Mouse (Mus musculus) ES-E14 (cell line): ENCODE measurements around the gene Gabrb2. TPM values are rescaled to one million over a fixed set of nuclear protein-coding genes. Genes with fewer than 3 reads are reported as not detected.

Source experiments
- DNase-seq: peaks from one replicate; pipeline ENCODE4 v3.0.0-alpha.2; 2013; ENCODE audit warnings: low read depth, low spot score
- H3K27ac ChIP-seq: 2 replicates; pipeline ENCODE4 v1.5.1; 2012; ENCODE audit warnings: low read depth, mild to moderate bottlenecking, low read length, moderate library complexity, mixed read lengths; ENCODE audit not compliant: poor library complexity, insufficient read depth, severe bottlenecking
- H3K36me3 ChIP-seq: 2 replicates; pipeline ENCODE4 v1.6.1; 2012; ENCODE audit warnings: mild to moderate bottlenecking, low read length, moderate library complexity, mixed read lengths; ENCODE audit not compliant: control insufficient read depth, poor library complexity, insufficient read depth, severe bottlenecking
- H3K4me1 ChIP-seq, 2 experiments: fragments of 150-350 bp in 1 of 2; sonication (generic) in 1 of 2; 2 replicates each; pipeline ENCODE4 v1.6.1; 2012; ENCODE audit warnings: low read length in 2 of 2, mild to moderate bottlenecking in 1 of 2, mixed read lengths in 1 of 2; ENCODE audit not compliant: control insufficient read depth in 2 of 2, insufficient read depth in 2 of 2, poor library complexity in 1 of 2
- H3K4me3 ChIP-seq, 2 experiments: fragments of 150-350 bp in 1 of 2; sonication (generic) in 1 of 2; 2 replicates each; pipeline ENCODE4 v1.5.1; 2012; ENCODE audit warnings: low read length in 2 of 2, low read depth in 1 of 2, mild to moderate bottlenecking in 1 of 2, mixed read lengths in 1 of 2; ENCODE audit not compliant: insufficient read depth in 1 of 2, poor library complexity in 1 of 2, severe bottlenecking in 1 of 2
- H3K9ac ChIP-seq: 2 replicates; pipeline ENCODE4 v1.6.1; 2012; ENCODE audit warnings: low read depth, mild to moderate bottlenecking, low read length, mixed read lengths; ENCODE audit not compliant: poor library complexity, insufficient read depth, severe bottlenecking
- H3K9me3 ChIP-seq: fragments of 150-350 bp; sonication (generic); 2 replicates; pipeline ENCODE4 v1.6.1; 2012; ENCODE audit warnings: low read depth, mild to moderate bottlenecking, low read length; ENCODE audit not compliant: control insufficient read depth, insufficient read depth
- CHD2 ChIP-seq: IDR thresholded peaks from 2 replicates; pipeline ENCODE4 v1.6.1; 2014; ENCODE audit warnings: mild to moderate bottlenecking, low read depth, low read length, inconsistent platforms
- HCFC1 ChIP-seq: IDR thresholded peaks from 2 replicates; pipeline ENCODE4 v1.6.1; 2012; ENCODE audit warnings: low read length, inconsistent platforms, borderline replicate concordance; ENCODE audit not compliant: insufficient read depth
- MAFK ChIP-seq: IDR thresholded peaks from 2 replicates; pipeline ENCODE4 v1.6.1; 2014; ENCODE audit warnings: mild to moderate bottlenecking, low read depth, low read length, inconsistent platforms; ENCODE audit not compliant: insufficient read depth
- ZC3H11A ChIP-seq: IDR thresholded peaks from 2 replicates; pipeline ENCODE4 v1.6.1; 2012; ENCODE audit warnings: low read depth, mild to moderate bottlenecking, inconsistent platforms, low read length, borderline replicate concordance
- ZNF384 ChIP-seq: IDR thresholded peaks from 2 replicates; pipeline ENCODE4 v1.6.1; 2012; ENCODE audit warnings: low read depth, low read length, inconsistent platforms
- in situ Hi-C, 2 experiments: fragments of 600-800 bp; cut with MboI; formaldehyde crosslinking; loops; one replicate each; pipeline ENCODE4 v1.15.1; 2025; ENCODE audit warnings: low sequenced_read_pairs in 2 of 2, inconsistent platforms in 1 of 2; ENCODE audit not compliant: unreplicated experiment in 2 of 2
- total RNA-seq: library from RNA; depleted of rRNA; stranded (reverse); fragments of 300-350 nt; gene quantifications from 2 replicates; pipeline ENCODE4 v1.2.3, GENCODE M21; 2012

Gabrb2 gene
- total RNA-seq, 1 experiment: 0.13 TPM

DNA sequence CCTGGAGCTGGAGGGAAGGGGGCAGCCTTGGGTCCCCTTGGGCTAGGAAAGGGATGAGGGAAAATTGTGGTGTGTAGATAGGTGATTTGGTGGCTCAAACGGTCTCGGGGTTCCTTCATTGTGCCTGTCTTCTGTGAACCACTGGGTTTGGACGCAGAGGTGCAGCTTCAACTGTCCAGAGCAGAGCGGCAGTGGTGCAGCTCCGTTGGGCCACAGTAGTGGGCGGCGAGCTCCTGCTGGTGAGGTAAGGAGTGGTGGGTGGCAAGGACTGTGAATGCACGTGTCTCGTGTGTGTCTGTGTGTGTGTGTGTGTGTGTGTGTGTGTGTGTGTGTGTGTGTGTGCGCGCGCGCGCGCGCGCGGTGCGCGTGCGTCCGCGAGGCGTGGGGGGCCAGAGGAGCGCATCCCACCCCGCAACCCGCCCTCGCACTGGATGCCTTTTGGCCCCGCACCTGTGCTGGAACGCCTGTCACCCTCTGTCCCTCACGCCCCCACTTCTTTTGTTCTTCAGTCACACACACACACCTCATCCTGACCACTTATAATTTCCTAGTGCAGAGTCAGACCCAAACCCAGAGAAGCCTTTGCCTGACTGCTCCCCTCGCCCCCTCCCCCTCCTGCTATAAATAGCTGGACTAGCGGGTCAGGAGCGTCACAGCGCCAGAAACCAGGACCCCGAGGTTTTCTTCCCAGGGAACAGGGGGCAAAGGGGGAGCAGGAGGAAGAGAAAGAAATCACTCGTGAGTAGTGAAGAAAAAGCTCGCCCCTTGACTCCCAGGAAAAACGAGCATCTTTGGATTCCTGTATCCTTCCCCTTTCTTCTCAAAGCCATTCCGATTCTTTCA, 455 bp downstream of the Gabrb2 start:
- DNase-seq: no peak
- H3K4me1 ChIP-seq: no peaks in the 10 kb centered on the region; a peak in 1 of 4 replicates
- no peaks in the 10 kb centered on the region for H3K9me3 ChIP-seq
- H3K9ac ChIP-seq: no peak overlapping the region
- H3K36me3 ChIP-seq: no peaks in the 10 kb centered on the region
- TF ChIP-seq ZC3H11A (no peak), CHD2 (no peak), ZNF384 (no peak), MAFK (no peak), HCFC1 (no peak)
- in situ Hi-C loops: no loop called here
- no peak overlapping the region for H3K27ac ChIP-seq
- peak overlapping the region; percentile 57 to 65 for H3K4me3 ChIP-seq

GRCm38 (mm10) chr11:42420634-42421470, 1.3 kb downstream of the Gabrb2 start:
- no peaks in the 10 kb centered on the region; a peak in 1 of 4 replicates for H3K4me1 ChIP-seq
- no peak overlapping the region for H3K27ac ChIP-seq
- DNase-seq: peak; percentile 27
- in situ Hi-C loops: no loop called here
- H3K9me3 ChIP-seq: no peaks in the 10 kb centered on the region
- no peaks in the 10 kb centered on the region for H3K36me3 ChIP-seq
- H3K9ac ChIP-seq: no peak overlapping the region
- peak overlapping the region; percentile 57 to 76 for H3K4me3 ChIP-seq
- TF ChIP-seq ZC3H11A (no peak), HCFC1 (no peak), CHD2 (no peak), ZNF384 (no peak), MAFK (no peak)

DNA sequence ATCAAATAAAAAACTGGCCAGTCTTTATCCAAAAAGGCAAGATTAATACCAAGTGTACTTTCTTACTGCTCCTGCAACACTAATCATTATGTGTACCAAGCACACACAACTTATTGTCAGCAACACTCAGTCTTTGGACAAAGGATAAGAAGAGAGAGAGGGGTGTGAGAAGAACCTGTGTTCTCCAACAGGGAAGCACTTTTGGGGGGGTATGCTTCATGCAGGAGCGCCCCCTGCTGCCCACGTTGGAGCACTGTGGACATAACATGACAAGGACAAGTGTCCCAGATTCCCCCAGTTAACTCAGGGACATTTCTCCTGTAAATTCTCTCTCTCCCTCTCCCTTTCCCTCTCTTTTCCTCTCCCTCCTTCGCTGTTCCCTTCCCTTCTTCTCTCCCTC, 3.7 kb downstream of the Gabrb2 start:
- DNase-seq: peak; percentile 40
- H3K27ac ChIP-seq: no peak overlapping the region
- H3K9ac ChIP-seq: no peak overlapping the region
- no peaks in the 10 kb centered on the region for H3K9me3 ChIP-seq
- H3K4me3 ChIP-seq: no peak overlapping the region
- no peaks in the 10 kb centered on the region; a peak in 1 of 4 replicates for H3K4me1 ChIP-seq
- no peaks in the 10 kb centered on the region for H3K36me3 ChIP-seq
- in situ Hi-C loops: no loop called here
- TF ChIP-seq CHD2 (no peak), ZC3H11A (peak; percentile 47; the same call in 1 of the 2 replicates)

- TF ChIP-seq ZC3H11A: no peak
- TF ChIP-seq HCFC1: no peak
- no peak for TF ChIP-seq MAFK
- no peak for TF ChIP-seq ZNF384
- H3K9me3 ChIP-seq: no peaks in the 10 kb centered on the region
- DNase-seq: no peak
- no peak overlapping the region for H3K4me3 ChIP-seq
- no peak overlapping the region for H3K9ac ChIP-seq
- H3K27ac ChIP-seq: no peak overlapping the region
- in situ Hi-C loops: no loop called here
- no peaks in the 10 kb centered on the region for H3K36me3 ChIP-seq
- H3K4me1 ChIP-seq: no peaks in the 10 kb centered on the region
Observed at GRCm38 (mm10) chr11:42431495-42431894, 11.9 kb downstream of the Gabrb2 start.
